Mouse (Mus musculus) stomach, embryonic 15.5 days (tissue): ENCODE measurements around the gene Kcnh5. TPM values are rescaled to one million over a fixed set of nuclear protein-coding genes. Genes with fewer than 3 reads are reported as not detected.
A peak's percentile ranks its signal among the peaks of the same experiment; 100 is the strongest.

ENCODE experiments used
- ATAC-seq: fragments of 200-750 bp; cut with Nextera tagmentation; 2 replicates; pipeline ENCODE4 v1.8.0; 2017; ENCODE audit warnings: low read depth, moderate number of reproducible peaks, moderate TSS enrichment; ENCODE audit not compliant: insufficient read depth, low FRiP score
- H3K27ac ChIP-seq: fragments of 300-500 bp; sonication (generic); 2 replicates; pipeline ENCODE4 v1.5.1; 2015; ENCODE audit warnings: mild to moderate bottlenecking, inconsistent platforms
- H3K27me3 ChIP-seq: fragments of 300-500 bp; sonication (generic); replicated peaks from 2 replicates; pipeline ENCODE4 v1.6.1; 2015; ENCODE audit warnings: inconsistent platforms
- H3K36me3 ChIP-seq: fragments of 300-500 bp; sonication (generic); 2 replicates; pipeline ENCODE4 v1.6.1; 2015; ENCODE audit warnings: inconsistent platforms
- H3K4me1 ChIP-seq: fragments of 300-500 bp; sonication (generic); 2 replicates; pipeline ENCODE4 v1.6.1; 2015; ENCODE audit warnings: inconsistent platforms
- H3K4me2 ChIP-seq: fragments of 300-500 bp; sonication (generic); 2 replicates; pipeline ENCODE4 v1.6.1; 2015; ENCODE audit warnings: mild to moderate bottlenecking, inconsistent platforms
- H3K4me3 ChIP-seq: fragments of 300-500 bp; sonication (generic); replicated peaks from 2 replicates; pipeline ENCODE4 v1.5.1; 2015; ENCODE audit warnings: inconsistent platforms
- H3K9ac ChIP-seq: fragments of 300-500 bp; sonication (generic); 2 replicates; pipeline ENCODE4 v1.6.1; 2015; ENCODE audit warnings: inconsistent platforms
- H3K9me3 ChIP-seq: fragments of 300-500 bp; sonication (generic); 2 replicates; pipeline ENCODE4 v1.6.1; 2016; ENCODE audit warnings: inconsistent platforms
- WGBS: fragments of 180-500 bp; shearing (Covaris S2); methylation state at CpG from one replicate; pipeline ENCODE4 v1.1.7; 2015; 5-methylcytosine and 5-hydroxymethylcytosine counted together
- polyA plus RNA-seq: library from polyadenylated mRNA; unstranded; fragments of >200 nt; fragmentation: Nextera tagmentation; extraction: Ambion mirVana; gene quantifications from 2 replicates; pipeline ENCODE4 v1.2.1, GENCODE M21; 2015

Kcnh5 gene
- polyA plus RNA-seq: 0.21 TPM in 2 replicates

DNA sequence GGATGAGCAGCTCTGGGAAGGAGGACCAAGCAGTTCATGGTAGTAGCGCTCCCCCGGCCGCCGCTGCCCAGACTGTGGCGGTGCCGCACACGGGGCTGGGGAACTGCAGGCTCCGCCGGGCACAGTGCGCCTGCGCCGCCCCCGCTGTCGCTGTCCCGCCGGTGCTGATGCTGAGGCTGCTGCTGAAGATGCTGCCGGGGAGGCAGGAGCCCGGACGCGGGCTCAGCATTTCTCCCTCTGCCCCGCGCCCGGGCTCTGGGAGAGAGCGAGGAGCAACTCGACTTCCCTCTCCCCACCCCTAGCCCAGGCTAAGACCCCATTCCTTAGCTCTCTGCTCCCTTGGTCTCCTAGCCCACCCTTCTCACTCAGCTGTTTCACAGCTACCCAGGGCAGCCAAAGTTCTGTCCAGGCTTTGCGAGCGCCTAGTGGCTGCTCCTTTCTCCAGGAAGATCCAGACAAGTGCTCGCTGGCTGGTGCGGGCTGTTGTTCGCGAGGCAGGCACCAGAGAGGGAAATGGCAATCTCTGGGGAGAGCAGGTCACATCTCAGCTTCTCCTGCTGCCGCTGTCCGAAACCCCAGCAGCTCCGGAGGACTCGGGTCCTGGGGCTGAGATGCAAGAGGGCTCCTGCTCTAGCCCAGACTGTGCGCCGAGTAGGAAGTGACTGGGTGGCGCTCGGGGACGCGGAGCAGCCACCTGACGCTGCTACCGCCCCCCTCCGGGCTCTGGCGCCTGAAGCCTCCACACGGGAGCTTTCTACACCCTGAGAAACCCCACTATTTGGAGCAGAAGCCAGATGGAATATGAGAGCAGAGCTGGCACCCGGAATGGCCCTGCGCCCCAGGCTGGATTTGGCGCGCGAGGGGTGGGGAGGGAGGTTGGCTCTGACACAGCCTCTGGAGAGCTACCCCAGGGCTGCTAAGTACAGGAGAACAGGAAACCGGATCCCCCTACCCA is at the start of gene Kcnh5:
Gene Kcnh5 (minus strand): TSS at position 642 of the 955 bp plus-strand sequence.
- Histone ChIP-seq H3K36me3 (no peaks in the 10 kb centered on the region), H3K9me3 (no peaks in the 10 kb centered on the region), H3K27ac (no peak within 1 kb of the TSS), H3K4me3 (peak within 1 kb of the TSS; percentile 37), H3K4me2 (peak within 1 kb of the TSS; percentile 67), H3K27me3 (peaks cover 37% of the 10 kb centered on the region), H3K9ac (no peak within 1 kb of the TSS), H3K4me1 (peaks cover 12% of the 10 kb centered on the region; the same call in 1 of the 2 replicates)
- under 1% methylated on average over 51 of the region's 52 CpGs for WGBS
- ATAC-seq: peak; percentile 65; the same call in 1 of the 2 replicates

DNA sequence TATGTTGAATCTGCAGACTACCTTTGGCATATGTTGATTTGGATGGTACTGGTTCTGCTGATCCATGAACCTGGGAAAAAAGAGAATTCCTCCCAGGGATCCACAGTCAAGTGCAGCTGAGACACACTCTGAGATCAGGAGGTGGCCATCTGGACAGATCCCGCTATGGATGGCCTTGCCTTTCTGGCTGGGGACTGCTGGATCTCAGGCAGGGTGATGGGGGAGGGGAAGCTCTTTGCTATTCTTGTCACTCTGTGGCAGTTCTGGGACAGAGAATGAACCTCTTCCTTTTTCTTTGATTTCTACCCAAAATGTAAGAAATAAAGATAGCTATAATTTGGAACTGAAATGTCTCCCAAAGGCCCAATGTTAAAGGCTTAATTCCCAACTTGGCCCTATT is 46.8 kb upstream of the Kcnh5 start:
- Histone ChIP-seq H3K9ac (no peak overlapping the region), H3K4me3 (no peak overlapping the region), H3K36me3 (no peaks in the 10 kb centered on the region), H3K27ac (no peak overlapping the region), H3K9me3 (no peaks in the 10 kb centered on the region), H3K4me1 (no peaks in the 10 kb centered on the region), H3K4me2 (no peak overlapping the region), H3K27me3 (no peaks in the 10 kb centered on the region)
- 81% methylated on average over 1 of the region's 1 CpGs for WGBS
- ATAC-seq: no peak

DNA sequence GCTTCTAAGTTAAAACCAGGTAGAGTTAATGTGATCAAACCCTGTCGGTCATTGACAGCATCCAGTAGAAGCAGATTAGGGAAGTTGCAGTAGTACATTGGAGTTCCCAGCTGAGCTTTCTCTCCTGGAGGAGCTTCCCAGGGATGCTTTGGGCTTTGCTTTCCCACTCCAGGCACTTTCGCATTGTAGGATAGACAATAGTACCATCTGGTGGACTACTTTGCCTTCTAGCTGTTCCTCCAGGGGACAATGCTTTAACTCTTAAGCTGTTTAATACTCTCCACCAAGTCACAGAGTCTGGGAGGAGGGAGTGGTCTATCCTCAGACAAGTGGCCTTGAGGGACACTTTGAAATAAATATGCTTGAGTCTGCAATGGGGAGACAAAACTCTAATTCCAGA is 12.3 kb upstream of the Kcnh5 start:
- no peak overlapping the region for H3K4me3 ChIP-seq
- no peaks in the 10 kb centered on the region for H3K9me3 ChIP-seq
- no peak overlapping the region for H3K9ac ChIP-seq
- H3K4me2 ChIP-seq: no peak overlapping the region
- no peaks in the 10 kb centered on the region for H3K27me3 ChIP-seq
- 79% methylated on average over 2 of the region's 2 CpGs for WGBS
- no peak overlapping the region for H3K27ac ChIP-seq
- H3K36me3 ChIP-seq: no peaks in the 10 kb centered on the region
- no peak for ATAC-seq
- no peaks in the 10 kb centered on the region for H3K4me1 ChIP-seq

DNA sequence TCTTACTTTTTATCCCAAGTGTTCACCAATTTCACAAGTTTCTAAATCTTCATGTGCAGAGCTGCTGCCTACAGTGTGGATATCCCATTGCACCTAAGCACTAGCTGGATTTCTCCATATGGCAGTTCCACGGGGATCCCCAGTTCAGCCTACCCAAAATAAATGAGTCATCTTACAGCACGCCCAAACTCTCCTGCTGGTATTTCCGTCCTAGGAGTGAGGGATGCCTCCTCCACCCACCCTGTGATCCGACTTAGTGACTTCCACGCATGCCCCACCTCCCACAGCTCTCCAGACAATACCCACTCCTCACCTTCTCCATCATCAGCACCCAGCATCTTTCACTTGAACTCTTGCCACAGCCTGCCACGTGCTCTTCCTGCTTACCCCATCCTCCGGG is 5.5 kb upstream of the Kcnh5 start:
- no peaks in the 10 kb centered on the region for H3K9me3 ChIP-seq
- no peak for ATAC-seq
- H3K36me3 ChIP-seq: no peaks in the 10 kb centered on the region
- 73% methylated on average over 7 of the region's 7 CpGs for WGBS
- peaks cover 17% of the 10 kb centered on the region; the same call in 1 of the 2 replicates for H3K27me3 ChIP-seq
- no peak overlapping the region for H3K4me2 ChIP-seq
- no peak overlapping the region for H3K27ac ChIP-seq
- H3K9ac ChIP-seq: no peak overlapping the region
- H3K4me1 ChIP-seq: no peaks in the 10 kb centered on the region
- H3K4me3 ChIP-seq: no peak overlapping the region

DNA sequence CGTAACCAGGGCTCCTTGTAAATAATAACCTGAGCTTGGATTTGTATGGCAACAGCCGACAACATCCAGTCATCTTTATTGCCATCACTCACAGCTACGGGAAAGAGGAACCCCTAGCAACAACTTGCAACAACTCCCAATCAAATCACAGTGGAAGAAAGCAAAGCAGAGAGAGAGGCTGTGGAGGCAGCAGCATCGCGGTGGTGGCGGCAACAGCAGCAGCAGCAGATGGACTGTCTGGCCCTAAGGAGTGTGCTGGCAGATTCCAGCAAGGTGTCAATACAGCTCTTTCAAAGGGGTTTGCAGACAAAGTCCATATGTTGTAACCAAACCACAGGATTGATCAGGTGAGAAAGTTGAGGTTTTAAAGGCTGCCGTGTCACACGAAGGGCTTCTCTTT is 2.4 kb upstream of the Kcnh5 start:
- H3K27ac ChIP-seq: no peak overlapping the region
- H3K36me3 ChIP-seq: no peaks in the 10 kb centered on the region
- peaks cover 37% of the 10 kb centered on the region for H3K27me3 ChIP-seq
- H3K4me2 ChIP-seq: no peak overlapping the region
- no peak overlapping the region for H3K9ac ChIP-seq
- 29% methylated on average over 8 of the region's 8 CpGs for WGBS
- no peaks in the 10 kb centered on the region for H3K9me3 ChIP-seq
- no peak for ATAC-seq
- no peak overlapping the region for H3K4me3 ChIP-seq
- H3K4me1 ChIP-seq: peaks cover 12% of the 10 kb centered on the region; the same call in 1 of the 2 replicates

DNA sequence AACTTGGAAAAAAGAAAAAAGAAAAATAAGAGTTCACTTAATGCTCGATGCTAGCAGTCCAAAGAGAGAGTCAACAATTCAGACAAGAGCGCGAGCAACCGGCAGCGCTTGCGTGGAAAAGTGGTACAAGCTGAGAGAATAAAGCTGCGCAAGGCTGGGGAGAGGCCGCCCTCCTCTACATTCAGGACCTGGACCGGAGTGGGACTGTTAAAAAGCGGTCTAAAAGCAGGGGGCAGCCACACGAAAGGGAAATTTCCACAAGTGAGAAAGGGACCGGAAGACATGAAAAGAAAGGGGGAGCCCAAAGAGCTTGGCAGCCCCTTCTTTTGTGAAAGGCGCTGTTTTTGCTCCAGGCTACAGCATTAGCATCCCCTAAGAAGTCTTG is 506 bp upstream of the Kcnh5 start:
- peak overlapping the region; percentile 37 for H3K4me3 ChIP-seq
- no peak for ATAC-seq
- H3K9ac ChIP-seq: no peak overlapping the region
- peaks cover 37% of the 10 kb centered on the region for H3K27me3 ChIP-seq
- no peaks in the 10 kb centered on the region for H3K9me3 ChIP-seq
- H3K27ac ChIP-seq: no peak overlapping the region
- peak overlapping the region; percentile 67 for H3K4me2 ChIP-seq
- H3K4me1 ChIP-seq: peaks cover 12% of the 10 kb centered on the region; the same call in 1 of the 2 replicates
- WGBS: 5% methylated on average over 13 of the region's 13 CpGs
- no peaks in the 10 kb centered on the region for H3K36me3 ChIP-seq

DNA sequence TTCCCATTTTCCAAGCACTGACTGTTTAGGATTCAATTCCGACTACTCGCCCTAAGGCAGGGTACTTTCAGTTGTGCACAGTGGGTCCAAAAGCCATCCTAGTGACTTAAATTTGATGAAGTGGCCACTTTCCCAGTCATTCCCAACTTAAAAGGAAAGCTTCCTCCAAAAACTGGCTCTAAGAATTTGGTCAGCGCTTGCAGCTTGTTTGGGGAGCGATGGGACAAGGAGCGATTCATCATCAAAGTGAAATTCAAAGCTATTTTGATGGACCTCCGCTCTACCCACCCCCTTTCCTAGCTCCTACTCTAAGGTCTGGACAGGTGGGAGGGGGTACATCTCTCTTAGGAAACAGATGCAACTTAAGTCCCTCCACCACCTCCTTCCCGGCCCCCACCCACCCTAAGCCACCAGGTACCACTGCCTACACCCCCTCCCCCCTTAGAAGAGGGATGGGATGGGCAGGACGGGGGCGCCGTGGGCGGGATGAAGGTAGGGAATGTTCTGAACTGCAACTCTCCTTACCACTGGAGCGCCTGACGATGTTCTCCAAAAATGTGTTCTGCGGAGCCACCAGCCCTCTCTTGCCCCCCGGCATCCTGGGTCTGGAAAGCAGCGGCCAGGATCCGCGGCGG is 1.1 kb downstream of the Kcnh5 start:
- Histone ChIP-seq H3K9me3 (no peaks in the 10 kb centered on the region), H3K4me2 (peak overlapping the region; percentile 67), H3K27ac (no peak overlapping the region), H3K4me1 (peaks cover 12% of the 10 kb centered on the region; the same call in 1 of the 2 replicates), H3K27me3 (peaks cover 37% of the 10 kb centered on the region), H3K4me3 (peak overlapping the region; percentile 37), H3K36me3 (no peaks in the 10 kb centered on the region), H3K9ac (no peak overlapping the region)
- WGBS: 5% methylated on average over 19 of the region's 19 CpGs
- no peak for ATAC-seq

DNA sequence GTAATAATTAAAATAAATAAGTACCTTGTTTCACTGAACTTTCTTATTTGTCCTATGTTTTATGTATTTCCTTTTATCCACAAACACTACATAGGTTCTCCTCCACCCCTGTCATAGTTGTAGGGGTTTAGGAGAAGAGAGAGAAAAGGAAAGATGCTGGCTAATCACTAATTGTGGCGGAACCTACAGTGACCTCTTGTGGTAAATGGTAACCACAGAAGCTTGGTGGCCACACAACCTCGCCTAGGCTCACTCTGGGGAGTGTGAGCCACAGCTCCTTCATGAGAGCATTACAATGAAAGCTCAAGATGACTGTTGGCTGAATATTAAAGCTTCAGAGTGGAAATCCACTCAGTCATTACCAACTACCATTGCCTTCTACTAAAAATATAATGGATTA is 6.2 kb downstream of the Kcnh5 start:
- H3K9ac ChIP-seq: no peak overlapping the region
- no peaks in the 10 kb centered on the region for H3K9me3 ChIP-seq
- 0 out of 2 replicates have a peak, but pooled peaks cover under 1% of the 10 kb centered on the region for H3K4me1 ChIP-seq
- H3K27me3 ChIP-seq: peaks cover 4% of the 10 kb centered on the region; the same call in 1 of the 2 replicates
- no peak overlapping the region for H3K4me2 ChIP-seq
- ATAC-seq: no peak
- no peak overlapping the region for H3K27ac ChIP-seq
- no peak overlapping the region for H3K4me3 ChIP-seq
- WGBS: 27% methylated on average over 2 of the region's 2 CpGs
- H3K36me3 ChIP-seq: no peaks in the 10 kb centered on the region

DNA sequence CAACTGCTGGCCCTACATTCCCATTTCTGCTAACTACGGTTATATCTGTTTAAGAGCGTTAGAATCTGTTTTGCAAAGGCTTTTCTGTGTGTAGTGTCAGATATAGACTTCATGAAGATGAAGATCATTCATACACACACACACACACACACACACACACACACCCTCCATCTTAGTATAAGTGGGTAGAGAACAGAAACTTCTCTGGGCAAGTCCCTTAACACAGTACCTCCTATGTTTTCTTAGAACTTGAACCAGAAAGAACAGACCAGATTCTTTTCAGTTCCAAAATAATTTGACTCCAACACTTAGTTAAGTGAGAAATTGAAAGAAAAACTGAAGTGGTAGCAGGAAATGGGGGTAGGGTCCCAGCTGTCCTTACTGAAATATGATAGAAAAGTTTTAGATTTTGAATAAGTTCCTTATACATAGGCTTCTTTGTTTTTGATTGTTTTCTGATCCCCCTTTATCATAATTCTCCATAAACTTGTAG is 24.0 kb downstream of the Kcnh5 start:
- Histone ChIP-seq H3K27ac (no peak overlapping the region), H3K4me2 (no peak overlapping the region), H3K36me3 (no peaks in the 10 kb centered on the region), H3K4me3 (no peak overlapping the region), H3K9me3 (no peaks in the 10 kb centered on the region), H3K9ac (no peak overlapping the region), H3K27me3 (no peaks in the 10 kb centered on the region), H3K4me1 (no peaks in the 10 kb centered on the region)
- 84% methylated on average over 2 of the region's 2 CpGs for WGBS
- ATAC-seq: no peak

DNA sequence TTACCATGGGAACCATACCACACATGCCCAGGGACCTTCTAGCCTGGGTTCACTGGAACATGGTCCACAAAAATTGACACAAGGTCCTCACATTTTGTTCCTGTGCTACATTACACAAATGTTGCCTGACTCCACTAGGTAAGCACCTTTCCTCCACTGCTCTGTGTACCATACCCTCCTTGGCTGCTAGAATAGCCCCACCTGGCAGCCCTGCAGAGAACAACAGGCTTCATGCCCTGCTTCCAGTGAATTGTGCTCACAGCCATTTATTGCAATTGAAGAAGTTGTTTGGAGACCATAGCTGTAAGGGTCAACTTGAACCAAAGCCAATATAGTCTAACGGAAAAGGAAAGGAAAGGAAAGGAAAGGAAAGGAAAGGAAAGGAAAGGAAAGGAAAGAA is 37.3 kb downstream of the Kcnh5 start:
- no peak overlapping the region for H3K27ac ChIP-seq
- ATAC-seq: no peak
- H3K27me3 ChIP-seq: no peaks in the 10 kb centered on the region
- H3K36me3 ChIP-seq: no peaks in the 10 kb centered on the region
- no peaks in the 10 kb centered on the region for H3K9me3 ChIP-seq
- no peak overlapping the region for H3K4me2 ChIP-seq
- 87% methylated on average over 1 of the region's 1 CpGs for WGBS
- H3K9ac ChIP-seq: no peak overlapping the region
- H3K4me1 ChIP-seq: no peaks in the 10 kb centered on the region
- no peak overlapping the region for H3K4me3 ChIP-seq

DNA sequence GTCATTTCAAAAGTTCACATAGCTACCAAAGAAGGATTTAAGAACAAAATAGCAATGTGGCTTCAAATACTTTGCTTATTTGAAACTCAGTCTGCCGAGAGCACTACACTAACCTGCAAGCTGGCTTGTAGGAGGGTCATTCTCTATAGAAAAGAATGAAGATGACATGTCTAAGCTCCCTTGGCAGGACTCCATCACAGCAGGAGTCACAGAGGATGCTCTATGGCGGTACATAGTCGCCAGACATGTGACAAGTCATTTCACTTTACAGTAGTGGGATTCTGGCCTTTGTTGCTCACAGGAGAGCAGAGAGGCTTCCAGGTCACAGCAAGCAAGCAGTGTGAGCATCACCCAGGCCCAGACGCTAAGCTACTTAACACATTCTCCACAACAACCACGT is 85.2 kb downstream of the Kcnh5 start:
- no peak for ATAC-seq
- 77% methylated on average over 5 of the region's 5 CpGs for WGBS
- no peaks in the 10 kb centered on the region for H3K9me3 ChIP-seq
- no peak overlapping the region for H3K4me3 ChIP-seq
- H3K4me1 ChIP-seq: no peaks in the 10 kb centered on the region
- no peak overlapping the region for H3K4me2 ChIP-seq
- H3K36me3 ChIP-seq: no peaks in the 10 kb centered on the region
- H3K27me3 ChIP-seq: no peaks in the 10 kb centered on the region
- no peak overlapping the region for H3K9ac ChIP-seq
- no peak overlapping the region for H3K27ac ChIP-seq

DNA sequence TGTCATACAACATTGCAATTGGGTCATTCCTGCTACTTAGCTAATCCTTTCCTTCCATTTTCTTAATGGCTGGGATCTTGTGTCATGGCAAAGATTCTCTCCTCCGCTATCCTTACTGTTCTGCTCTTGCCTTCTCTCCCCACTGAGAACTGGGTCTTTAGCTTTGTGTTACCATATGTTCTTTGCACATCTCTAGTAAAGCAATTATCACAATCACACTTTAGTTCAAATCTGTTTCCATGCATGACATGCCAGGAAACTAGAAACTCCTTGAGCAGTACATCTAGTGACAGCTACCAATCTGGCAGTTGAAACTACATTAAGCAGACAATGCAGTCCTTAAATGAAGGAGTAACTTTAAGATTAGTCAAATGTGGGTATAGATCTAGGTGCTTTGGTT is 86.2 kb downstream of the Kcnh5 start:
- no peaks in the 10 kb centered on the region for H3K27me3 ChIP-seq
- WGBS: 93% methylated on average over 1 of the region's 1 CpGs
- no peak overlapping the region for H3K4me3 ChIP-seq
- no peak overlapping the region for H3K9ac ChIP-seq
- H3K4me2 ChIP-seq: no peak overlapping the region
- H3K36me3 ChIP-seq: no peaks in the 10 kb centered on the region
- no peak overlapping the region for H3K27ac ChIP-seq
- no peaks in the 10 kb centered on the region for H3K4me1 ChIP-seq
- no peak for ATAC-seq
- H3K9me3 ChIP-seq: no peaks in the 10 kb centered on the region
